Mouse (Mus musculus) left cerebral cortex, postnatal 36 days (tissue): Measurements from ENCODE around the gene Adck1. TPM values are rescaled to one million over a fixed set of nuclear protein-coding genes. Genes with fewer than 3 reads are reported as not detected.

Experiments
- DNase-seq, 2 experiments: peaks; one replicate each; pipeline ENCODE4 v3.0.0; 2021 to 2022; ENCODE audit warnings: low spot score in 2 of 2, mixed read lengths in 1 of 2
- intact Hi-C: fragments of 180-260 bp; cut with DNase I; formaldehyde crosslinking; loops from one replicate; pipeline ENCODE4 v1.15.1; 2025
- total RNA-seq, 2 experiments: library from RNA; stranded (reverse); gene quantifications; 2 replicates each; pipeline ENCODE4 v1.2.3; 2021

Adck1 gene
- total RNA-seq, 2 experiments from 2014 or later: 31.5 to 33.4 TPM

DNA sequence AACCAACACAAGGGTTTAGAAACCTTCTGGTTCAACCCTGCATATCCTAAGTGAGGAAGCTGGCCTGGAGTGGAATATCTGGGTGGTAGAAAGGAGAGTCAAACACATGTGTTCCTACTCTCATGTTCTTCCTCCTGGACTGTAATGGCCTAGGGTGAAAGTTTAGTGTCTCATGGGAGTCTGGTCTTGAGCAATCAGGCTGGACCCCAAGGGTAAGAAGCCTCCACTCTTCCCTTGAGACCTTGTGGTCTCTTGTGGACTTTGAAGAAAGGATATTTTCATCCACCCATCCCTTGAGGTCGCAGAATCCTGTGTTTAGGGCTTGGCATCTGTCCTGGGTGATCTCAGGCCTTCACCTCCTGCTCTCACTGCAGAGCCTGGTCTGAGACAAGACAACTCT, 52.9 kb downstream of the Adck1 start:
- intact Hi-C loops: no loop called here
- DNase-seq: no peak

DNA sequence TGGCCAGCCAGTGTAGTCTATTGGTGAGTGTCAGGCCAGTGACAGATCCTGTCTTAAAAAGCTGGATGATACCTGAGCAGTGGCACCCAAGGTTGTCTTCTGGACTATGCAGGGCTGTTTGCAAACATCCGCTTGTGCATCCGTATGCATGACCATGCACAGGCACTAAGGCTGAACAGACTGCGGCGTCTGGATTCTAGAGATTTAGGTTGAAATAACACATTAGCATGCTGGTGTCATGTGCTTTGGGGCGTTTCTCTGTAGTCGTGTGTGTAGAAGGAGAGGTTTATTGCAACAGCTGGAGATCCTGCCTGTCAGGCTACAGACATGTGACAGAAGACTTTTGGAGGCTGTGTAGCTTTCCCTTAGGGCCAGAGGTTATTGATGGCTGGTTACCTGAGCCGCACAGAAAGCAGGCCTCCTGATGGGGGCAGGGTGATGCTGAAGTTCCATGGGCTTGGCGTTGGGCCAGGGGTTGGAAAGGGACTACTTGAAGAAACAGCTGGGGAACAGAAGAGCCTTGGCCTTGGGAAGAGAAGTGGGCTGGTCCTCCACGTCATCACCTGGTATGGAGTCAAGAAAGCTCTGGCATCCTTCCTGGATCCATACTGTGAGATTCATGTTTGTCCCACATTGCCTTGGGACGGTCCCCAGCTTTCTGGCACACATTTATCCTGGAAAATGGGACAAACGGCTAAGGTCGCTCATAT, 59.7 kb downstream of the Adck1 start:
- no peak for DNase-seq
- intact Hi-C loops: no loop called here

DNA sequence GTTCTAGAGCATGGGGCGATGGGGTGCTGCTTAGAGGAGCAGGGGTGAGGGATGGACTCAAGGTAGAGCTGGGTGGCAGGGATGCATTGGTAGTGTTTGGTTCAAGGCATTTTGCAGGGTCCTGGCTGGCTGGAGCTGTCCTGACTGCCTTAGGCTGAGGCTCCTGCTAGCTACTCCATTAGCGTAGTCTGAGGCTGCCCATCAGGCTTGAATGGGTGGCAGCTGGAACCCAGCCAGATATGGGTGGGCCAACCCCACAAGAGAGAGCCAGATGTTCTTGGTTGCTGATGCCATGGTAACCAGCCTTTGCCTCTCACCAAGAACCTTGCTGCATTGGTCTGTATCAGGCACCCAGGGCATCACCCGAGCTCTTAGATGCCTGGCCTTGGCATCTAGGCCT, 66.6 kb downstream of the Adck1 start:
- no peak for DNase-seq
- intact Hi-C loops: no loop called here

DNA sequence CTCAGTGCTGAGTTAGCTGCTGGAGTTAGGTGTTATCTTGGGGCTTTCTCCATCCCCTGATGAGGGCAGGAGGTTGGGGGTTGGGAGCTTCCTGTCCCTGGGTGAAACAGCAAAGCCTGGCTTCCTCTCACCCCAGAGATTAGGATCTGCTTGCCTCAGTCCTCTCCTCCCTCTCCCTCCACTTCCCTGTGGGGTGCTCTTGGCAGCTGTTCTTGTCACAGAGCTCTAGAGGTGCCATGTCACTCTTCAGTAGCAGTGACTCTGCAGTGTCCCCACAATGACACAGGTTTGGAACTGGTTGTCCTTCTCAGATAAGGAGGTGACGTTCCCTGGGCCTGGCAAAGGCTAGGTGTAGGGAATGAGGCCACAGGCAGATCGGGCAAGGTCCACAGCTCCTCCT, 68.4 kb downstream of the Adck1 start:
- intact Hi-C loops: no loop called here
- no peak for DNase-seq

- intact Hi-C loops: no loop called here
- no peak for DNase-seq
These were observed 71.9 kb downstream of the Adck1 start for GRCm38 (mm10) chr12:88432277-88432676.

GRCm38 (mm10) chr12:88433171-88433570, 72.8 kb downstream of the Adck1 start:
- peak in 1 of 2 experiments; percentile 56 for DNase-seq
- intact Hi-C loops: no loop called here

GRCm38 (mm10) chr12:88436962-88437750, 76.8 kb downstream of the Adck1 start:
- DNase-seq: no peak
- intact Hi-C loops: no loop called here

GRCm38 (mm10) chr12:88441922-88442809, 81.8 kb downstream of the Adck1 start:
- intact Hi-C loops: no loop called here
- DNase-seq: no peak

DNA sequence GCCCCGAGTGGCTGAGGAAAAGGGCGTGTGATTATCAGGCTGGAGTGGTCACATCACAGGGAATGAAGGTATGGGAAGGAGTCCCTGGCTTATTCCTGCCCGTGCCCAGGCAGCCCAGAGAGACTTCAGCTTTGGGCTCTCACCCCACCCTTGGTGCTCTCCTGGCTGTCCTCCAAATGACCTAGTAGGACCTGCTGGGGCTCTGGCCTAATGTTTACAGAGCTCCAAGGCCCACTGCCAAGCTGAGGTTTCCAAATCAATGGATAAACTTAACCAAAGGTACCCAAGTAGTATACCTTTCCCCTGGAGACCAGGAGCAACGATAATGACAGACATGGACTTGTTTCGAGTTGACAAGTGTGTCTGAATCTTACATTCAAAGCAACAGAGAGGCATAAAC, 83.7 kb downstream of the Adck1 start:
- intact Hi-C loops: no loop called here
- no peak for DNase-seq

DNA sequence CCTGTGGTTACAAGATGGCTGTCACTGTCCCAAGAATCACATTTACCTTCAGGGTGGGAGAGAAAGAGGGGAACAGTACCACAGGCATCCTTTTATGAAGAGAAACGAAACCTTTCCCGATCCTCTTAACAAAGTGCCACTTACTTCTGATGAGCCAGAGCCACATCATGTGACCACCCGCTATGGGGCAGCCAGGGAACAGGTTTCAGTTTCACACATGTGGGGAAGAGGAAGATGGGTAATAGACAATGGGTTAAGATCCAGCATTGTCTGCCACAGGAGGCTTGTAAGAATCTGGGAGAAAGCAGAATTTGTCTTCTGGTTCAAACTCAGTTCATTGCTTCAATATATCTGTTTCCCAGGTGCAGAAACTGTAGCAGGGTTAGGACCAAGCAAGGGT, 85.1 kb downstream of the Adck1 start:
- DNase-seq: no peak
- intact Hi-C loops: no loop called here

DNA sequence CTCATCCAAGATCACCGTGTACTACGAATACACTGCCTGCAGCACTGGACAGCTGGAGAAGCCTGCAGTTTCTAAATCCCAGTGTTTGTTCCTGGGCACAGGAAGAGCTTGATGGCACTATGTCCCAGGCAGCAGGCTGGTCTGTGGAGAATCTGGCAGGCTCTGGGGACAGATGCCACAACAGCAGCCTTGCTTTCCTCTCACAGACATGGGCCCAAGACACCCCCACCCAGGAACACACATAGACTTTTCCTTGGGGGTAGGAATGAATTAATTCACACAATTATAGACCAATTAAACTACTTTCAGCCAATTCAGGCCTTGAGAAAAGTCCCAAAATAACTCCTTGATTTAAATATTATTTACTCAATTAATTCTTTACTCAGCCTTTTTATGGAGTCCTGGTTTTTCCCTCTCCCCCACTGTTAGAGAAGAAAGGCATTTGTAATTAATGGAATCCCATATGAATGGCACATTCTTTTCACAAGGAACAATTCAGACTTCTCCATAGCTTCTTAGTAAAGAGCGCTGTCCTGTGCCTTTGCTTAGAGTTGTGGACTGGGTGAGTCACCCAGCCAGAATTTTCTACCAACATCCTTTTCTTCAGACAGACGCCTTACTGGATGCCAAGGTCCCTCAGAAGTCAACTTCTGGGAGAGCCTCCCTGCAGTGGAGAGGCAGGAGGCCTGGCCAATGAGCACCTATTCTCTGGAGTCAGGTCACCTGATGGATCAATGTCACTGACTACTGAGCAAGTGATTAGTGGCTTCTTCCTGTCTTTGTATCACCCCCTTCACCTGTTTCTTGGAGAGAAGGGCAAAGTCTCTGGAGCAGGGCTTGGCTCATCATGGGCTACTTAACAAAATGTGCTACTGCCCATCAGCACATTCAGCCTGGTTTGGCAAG, 90.6 kb downstream of the Adck1 start:
- intact Hi-C loops: no loop called here
- no peak for DNase-seq

- intact Hi-C loops: no loop called here
- no peak for DNase-seq
These were observed 94.5 kb downstream of the Adck1 start for GRCm38 (mm10) chr12:88454701-88455410.

DNA sequence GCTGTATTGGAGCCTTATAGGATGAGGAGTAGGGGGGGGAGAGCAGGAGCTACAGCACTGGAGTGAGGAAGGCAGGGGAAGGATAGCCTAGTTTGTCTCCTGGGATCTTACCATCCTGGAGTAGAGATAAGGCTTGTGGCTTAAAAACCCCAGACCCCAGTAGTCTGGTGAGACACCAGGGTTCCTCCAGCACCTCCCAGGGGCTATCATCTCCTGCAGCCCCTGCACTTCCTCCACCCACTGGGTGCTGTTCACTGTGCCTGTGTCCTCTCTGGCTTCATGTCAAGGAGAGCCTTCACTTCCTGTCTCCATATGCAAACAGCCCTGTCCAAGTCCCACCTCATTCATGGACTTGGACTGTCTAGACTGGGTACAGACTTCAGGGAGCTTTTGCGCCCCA, 96.7 kb downstream of the Adck1 start:
- DNase-seq: no peak
- intact Hi-C loops: no loop called here

DNA sequence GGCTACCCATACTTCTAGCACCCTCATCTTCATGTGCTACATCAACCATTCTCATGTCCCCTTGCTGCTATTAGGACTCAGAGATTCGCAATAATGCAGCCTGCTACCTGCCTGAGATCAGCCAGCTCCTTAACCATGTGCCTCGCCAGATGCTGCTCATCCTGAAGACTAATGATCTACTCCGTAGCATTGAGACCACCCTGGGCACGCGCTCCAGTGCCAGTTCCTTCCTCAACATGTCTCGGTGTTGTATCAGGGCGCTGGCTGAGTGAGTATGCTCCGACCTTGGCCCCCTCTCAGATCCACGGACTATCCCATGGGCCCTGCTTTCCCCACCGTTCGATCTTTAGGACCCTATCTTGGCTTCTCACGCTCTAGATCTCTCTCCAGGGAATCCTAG, 98.6 kb downstream of the Adck1 start:
- no peak for DNase-seq
- intact Hi-C loops: no loop called here

DNA sequence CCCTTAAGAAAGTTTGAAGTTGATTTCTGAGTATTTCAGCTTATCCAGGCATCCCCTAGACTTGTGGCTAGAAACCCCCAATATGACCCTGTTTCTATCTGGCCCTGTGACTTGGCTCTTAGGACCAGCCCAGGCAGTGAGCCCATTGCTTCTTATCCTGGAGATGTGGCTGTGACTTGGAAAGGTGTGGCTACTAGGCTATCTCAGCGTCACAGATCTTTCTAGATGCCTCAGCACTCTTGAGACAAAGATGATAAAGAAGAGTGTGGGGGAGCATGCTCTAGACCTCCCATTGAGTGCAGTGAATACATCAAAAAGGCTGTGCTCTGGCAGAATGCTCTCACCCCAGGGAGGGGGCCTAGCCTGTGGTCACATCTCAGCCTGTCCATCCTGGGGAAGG, 99.1 kb downstream of the Adck1 start:
- intact Hi-C loops: no loop called here
- DNase-seq: no peak

DNA sequence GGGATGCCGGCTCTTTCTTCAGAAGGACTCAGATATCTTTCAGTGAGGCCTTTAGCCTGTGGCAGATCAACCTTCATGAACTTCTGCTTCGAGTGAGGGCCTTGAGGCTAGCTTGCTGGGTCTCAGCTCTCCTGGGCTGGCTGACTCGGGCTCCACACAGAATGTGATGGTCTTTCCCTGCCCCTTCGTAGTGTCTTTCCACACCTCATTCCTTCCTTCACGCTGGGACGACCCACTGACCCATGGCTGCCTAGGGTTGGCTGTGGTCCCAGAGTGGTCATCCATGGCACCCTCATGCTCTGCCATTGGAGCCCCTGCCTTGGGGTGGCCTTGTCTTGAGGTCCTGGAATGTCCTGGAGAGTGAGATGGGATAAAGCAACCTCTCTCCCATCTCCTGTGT, 100.7 kb downstream of the Adck1 start:
- no peak for DNase-seq
- intact Hi-C loops: no loop called here

GRCm38 (mm10) chr12:88463588-88464290, 103.4 kb downstream of the Adck1 start:
- intact Hi-C loops: no loop called here
- no peak for DNase-seq

DNA sequence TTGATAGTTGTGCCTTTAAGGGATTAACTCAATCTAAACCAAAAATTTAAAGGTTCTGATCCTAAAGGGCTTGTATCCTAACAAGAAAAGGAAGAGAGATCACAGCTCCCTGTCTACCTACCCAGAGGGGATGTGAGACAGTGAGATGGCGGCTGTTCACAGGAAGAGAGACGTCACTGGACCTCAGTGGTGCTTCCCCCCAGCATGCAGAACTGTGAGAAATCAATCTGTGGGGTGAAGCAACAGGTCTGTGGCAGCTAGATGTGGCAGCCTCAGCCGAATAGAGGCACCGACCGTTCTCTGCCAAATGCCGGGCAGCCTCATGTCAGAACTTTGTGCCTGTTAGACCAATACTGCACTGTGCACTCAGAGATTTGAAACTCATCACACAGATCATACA, 106.4 kb downstream of the Adck1 start:
- DNase-seq: no peak
- intact Hi-C loops: no loop called here
